Mouse (Mus musculus) midbrain, embryonic 11.5 days (tissue): ENCODE results near the gene Rgl1. TPM values are rescaled to one million over a fixed set of nuclear protein-coding genes. Genes with fewer than 3 reads are reported as not detected.
A peak's percentile ranks its signal among the peaks of the same experiment; 100 is the strongest.

ENCODE experiments used
- ATAC-seq: fragments of 200-750 bp; cut with Nextera tagmentation; 2 replicates; pipeline ENCODE4 v1.8.0; 2017; ENCODE audit warnings: moderate TSS enrichment, moderate library complexity; ENCODE audit not compliant: low FRiP score
- DNase-seq: peaks from one replicate; pipeline ENCODE4 v3.0.0; 2015; ENCODE audit warnings: low spot score; ENCODE audit errors: missing footprints
- H3K27ac ChIP-seq: fragments of 300-500 bp; sonication (generic); 2 replicates; pipeline ENCODE4 v1.5.1; 2014; ENCODE audit warnings: low read depth, low read length
- H3K27me3 ChIP-seq: fragments of 300-500 bp; sonication (generic); 2 replicates; pipeline ENCODE4 v1.6.1; 2014; ENCODE audit warnings: mild to moderate bottlenecking, low read length, moderate library complexity, mixed read lengths; ENCODE audit not compliant: control insufficient read depth, insufficient read depth
- H3K36me3 ChIP-seq: fragments of 300-500 bp; sonication (generic); 2 replicates; pipeline ENCODE4 v1.6.1; 2014; ENCODE audit warnings: mild to moderate bottlenecking, low read length, moderate library complexity, mixed read lengths; ENCODE audit not compliant: control insufficient read depth, insufficient read depth
- H3K4me1 ChIP-seq: fragments of 300-500 bp; sonication (generic); 2 replicates; pipeline ENCODE4 v1.6.1; 2014; ENCODE audit warnings: low read length; ENCODE audit not compliant: control insufficient read depth, insufficient read depth
- H3K4me2 ChIP-seq: fragments of 300-500 bp; sonication (generic); 2 replicates; pipeline ENCODE4 v1.6.1; 2014; ENCODE audit warnings: mild to moderate bottlenecking, moderate library complexity
- H3K4me3 ChIP-seq: fragments of 300-500 bp; sonication (generic); 2 replicates; pipeline ENCODE4 v1.5.1; 2014; ENCODE audit warnings: low read depth, low read length
- H3K9ac ChIP-seq: fragments of 300-500 bp; sonication (generic); 2 replicates; pipeline ENCODE4 v1.6.1; 2014; ENCODE audit warnings: low read length
- H3K9me3 ChIP-seq: fragments of 300-500 bp; sonication (generic); 2 replicates; pipeline ENCODE4 v1.6.1; 2016; ENCODE audit warnings: low read length; ENCODE audit not compliant: control insufficient read depth
- WGBS: fragments of 180-500 bp; shearing (Covaris S2); extraction: QIAGEN DNeasy Blood & Tissue Kit; methylation state at CpG from one replicate; pipeline ENCODE4 v1.1.7; 2014; 5-methylcytosine and 5-hydroxymethylcytosine counted together
- polyA plus RNA-seq: library from polyadenylated mRNA; unstranded; fragments of >200 nt; fragmentation: Nextera tagmentation; extraction: Ambion mirVana; gene quantifications from 2 replicates; pipeline ENCODE4 v1.2.1, GENCODE M21; 2014

Rgl1 gene
- polyA plus RNA-seq, 1 experiment from 2014 or later: 23.2 TPM

GRCm38 (mm10) chr1:152572755-152573469, 193.2 kb downstream of the Rgl1 start:
- peaks cover 39% of the 10 kb centered on the region for H3K27me3 ChIP-seq
- H3K4me2 ChIP-seq: no peak overlapping the region; the same call in 1 of the 2 replicates
- DNase-seq: peak; percentile 92
- peaks cover 33% of the 10 kb centered on the region for H3K4me1 ChIP-seq
- no peak overlapping the region for H3K27ac ChIP-seq
- no peak overlapping the region for H3K4me3 ChIP-seq
- H3K9ac ChIP-seq: no peak overlapping the region
- no peaks in the 10 kb centered on the region for H3K36me3 ChIP-seq
- no peaks in the 10 kb centered on the region for H3K9me3 ChIP-seq
- WGBS: 4% methylated on average over 7 of the region's 7 CpGs
- ATAC-seq: peak; percentile 68

- Histone ChIP-seq H3K36me3 (no peaks in the 10 kb centered on the region), H3K4me2 (no peak overlapping the region), H3K9me3 (no peaks in the 10 kb centered on the region), H3K4me3 (no peak overlapping the region), H3K4me1 (peaks cover 25% of the 10 kb centered on the region), H3K9ac (no peak overlapping the region), H3K27me3 (peaks cover 50% of the 10 kb centered on the region), H3K27ac (no peak overlapping the region)
- DNase-seq (no peak), ATAC-seq (no peak)
- WGBS: 93% methylated on average over 14 of the region's 14 CpGs
Observed at GRCm38 (mm10) chr1:152571340-152571739, 194.8 kb downstream of the Rgl1 start.

- no peak overlapping the region for H3K9ac ChIP-seq
- no peaks in the 10 kb centered on the region for H3K9me3 ChIP-seq
- DNase-seq: no peak
- H3K27me3 ChIP-seq: peaks cover 51% of the 10 kb centered on the region
- no peak overlapping the region for H3K4me2 ChIP-seq
- no peak overlapping the region for H3K27ac ChIP-seq
- H3K36me3 ChIP-seq: no peaks in the 10 kb centered on the region
- peaks cover 23% of the 10 kb centered on the region for H3K4me1 ChIP-seq
- WGBS: 93% methylated on average over 9 of the region's 9 CpGs
- ATAC-seq: no peak
- no peak overlapping the region for H3K4me3 ChIP-seq
Observed at GRCm38 (mm10) chr1:152570681-152571080, 195.5 kb downstream of the Rgl1 start.

GRCm38 (mm10) chr1:152563282-152563681, 202.9 kb downstream of the Rgl1 start:
- WGBS: 63% methylated on average over 5 of the region's 5 CpGs
- peaks cover 25% of the 10 kb centered on the region for H3K27me3 ChIP-seq

GRCm38 (mm10) chr1:152562877-152563276, 203.3 kb downstream of the Rgl1 start:
- no peaks in the 10 kb centered on the region for H3K9me3 ChIP-seq
- 66% methylated on average over 6 of the region's 6 CpGs for WGBS
- ATAC-seq: no peak
- no peak overlapping the region for H3K27ac ChIP-seq
- H3K36me3 ChIP-seq: no peaks in the 10 kb centered on the region
- H3K9ac ChIP-seq: no peak overlapping the region
- DNase-seq: peak; percentile 80
- no peak overlapping the region for H3K4me2 ChIP-seq
- peaks cover 3% of the 10 kb centered on the region for H3K4me1 ChIP-seq
- H3K27me3 ChIP-seq: peaks cover 25% of the 10 kb centered on the region
- no peak overlapping the region for H3K4me3 ChIP-seq

More at GRCm38 (mm10) chr1:152563282-152563681, 202.9 kb downstream of the Rgl1 start:
- Histone ChIP-seq H3K9me3 (no peaks in the 10 kb centered on the region), H3K4me2 (no peak overlapping the region), H3K4me3 (no peak overlapping the region), H3K9ac (no peak overlapping the region), H3K36me3 (no peaks in the 10 kb centered on the region), H3K4me1 (peaks cover 7% of the 10 kb centered on the region), H3K27ac (no peak overlapping the region)
- no peak for ATAC-seq
- DNase-seq: no peak

- H3K36me3 ChIP-seq: no peaks in the 10 kb centered on the region
- H3K4me3 ChIP-seq: no peak overlapping the region
- ATAC-seq: no peak
- no peaks in the 10 kb centered on the region for H3K9me3 ChIP-seq
- H3K4me2 ChIP-seq: no peak overlapping the region
- WGBS: 92% methylated on average over 5 of the region's 5 CpGs
- no peak overlapping the region for H3K27ac ChIP-seq
- peaks cover 13% of the 10 kb centered on the region for H3K4me1 ChIP-seq
- no peak for DNase-seq
- no peak overlapping the region for H3K9ac ChIP-seq
- peaks cover 11% of the 10 kb centered on the region for H3K27me3 ChIP-seq
Observed at GRCm38 (mm10) chr1:152560477-152560876, 205.7 kb downstream of the Rgl1 start.

- no peaks in the 10 kb centered on the region; the same call in 1 of the 2 replicates for H3K27me3 ChIP-seq
- H3K9ac ChIP-seq: no peak overlapping the region
- ATAC-seq: peak; percentile 69
- no peak overlapping the region for H3K4me3 ChIP-seq
- H3K36me3 ChIP-seq: no peaks in the 10 kb centered on the region
- peaks cover 13% of the 10 kb centered on the region for H3K4me1 ChIP-seq
- WGBS: 47% methylated on average over 14 of the region's 14 CpGs
- H3K4me2 ChIP-seq: no peak overlapping the region
- peak; percentile 93 for DNase-seq
- H3K9me3 ChIP-seq: no peaks in the 10 kb centered on the region
- no peak overlapping the region; the same call in 1 of the 2 replicates for H3K27ac ChIP-seq
Observed at GRCm38 (mm10) chr1:152556576-152557281, 209.4 kb downstream of the Rgl1 start.

- peak overlapping the region; percentile 72 for H3K27ac ChIP-seq
- peak overlapping the region; percentile 41 for H3K9ac ChIP-seq
- WGBS: 13% methylated on average over 7 of the region's 7 CpGs
- ATAC-seq (peak; percentile 94), DNase-seq (peak; percentile 91)
- no peak overlapping the region for H3K4me2 ChIP-seq
- no peaks in the 10 kb centered on the region; the same call in 1 of the 2 replicates for H3K27me3 ChIP-seq
- H3K4me1 ChIP-seq: peaks cover 13% of the 10 kb centered on the region
- H3K36me3 ChIP-seq: no peaks in the 10 kb centered on the region
- no peak overlapping the region for H3K4me3 ChIP-seq
- H3K9me3 ChIP-seq: no peaks in the 10 kb centered on the region
Observed at GRCm38 (mm10) chr1:152555944-152556573, 210.1 kb downstream of the Rgl1 start.
